Comparison of ENCODE assay signal across 8 mouse cellular contexts in the genomic region with DNA sequence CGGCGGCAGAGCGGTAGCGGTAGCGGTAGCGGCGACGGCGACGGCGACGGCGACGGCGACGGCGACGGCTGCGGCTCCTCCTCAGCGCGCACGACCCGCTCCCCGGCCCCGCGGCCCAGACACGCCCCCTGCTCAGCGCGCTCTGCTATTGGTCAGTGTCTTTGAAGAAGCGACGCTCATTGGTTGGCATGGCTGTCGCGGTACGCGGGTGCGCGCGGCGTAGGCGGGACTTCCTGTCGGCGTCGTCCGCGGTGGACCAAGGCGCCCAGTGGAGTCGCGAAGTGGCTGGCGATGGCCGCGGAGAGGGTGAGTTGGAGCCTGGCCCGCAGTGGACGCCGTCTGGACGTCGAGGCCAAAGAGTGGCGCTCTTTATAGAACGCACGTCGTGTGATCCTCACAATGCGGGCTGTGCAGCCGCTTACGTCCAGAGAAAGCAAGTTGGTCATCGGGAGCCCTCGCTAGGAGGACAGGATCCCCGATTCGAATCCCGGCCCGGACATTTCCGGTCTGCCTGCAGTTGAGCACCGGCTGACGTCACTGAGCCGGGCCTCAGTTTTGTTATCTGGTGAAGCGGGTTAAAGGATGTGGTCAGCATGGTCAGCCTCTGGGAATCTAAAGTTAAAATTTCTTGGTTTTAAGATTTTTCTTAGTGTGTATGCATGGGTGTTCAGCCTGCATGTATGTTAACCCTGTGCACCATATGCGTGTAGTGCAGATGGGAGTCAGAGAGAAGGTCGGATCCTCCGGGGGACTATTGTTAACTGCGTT. TPM values are rescaled to one million over a fixed set of nuclear protein-coding genes. Genes with fewer than 3 reads are reported as not detected.
DNase-seq lines count a peak whose midpoint lies in the region; ATAC-seq and TF ChIP-seq lines count a peak whose summit lies in the region.

Gene Ccl25, plus strand, starts transcription at position 228 of the 768 bp plus-strand sequence.
Gene Elavl1, minus strand, starts transcription at position 431 of the 768 bp plus-strand sequence.

- under 1% methylated on average over 74 of the region's 78 CpGs for WGBS in forebrain, embryonic 10.5 days
- WGBS in heart, embryonic 15.5 days, result under 1% methylated on average over 78 of the region's 78 CpGs
- WGBS in liver, embryonic 14.5 days (ENCODE audit: insufficient replicate concordance), result under 1% methylated on average over 77 of the region's 78 CpGs
- under 1% methylated on average over 57 of the region's 78 CpGs for WGBS in neural tube, embryonic 11.5 days
- under 1% methylated on average over 64 of the region's 78 CpGs for WGBS in stomach, postnatal 0 days

- peaks cover 69% of the 10 kb centered on the region for H3K36me3 ChIP-seq in forebrain, embryonic 10.5 days (replicated peaks)
- H3K36me3 ChIP-seq in heart, embryonic 15.5 days, result peaks cover 29% of the 10 kb centered on the region
- H3K36me3 ChIP-seq in liver, embryonic 14.5 days (replicated peaks; ENCODE audit: control insufficient read depth, insufficient read depth, low read depth), result peaks cover 38% of the 10 kb centered on the region
- H3K36me3 ChIP-seq in neural tube, embryonic 11.5 days (ENCODE audit: control insufficient read depth, insufficient read depth, low read length), result peaks cover 10% of the 10 kb centered on the region
- peaks cover 15% of the 10 kb centered on the region for H3K36me3 ChIP-seq in stomach, postnatal 0 days (ENCODE audit: control insufficient read depth, insufficient read depth, low read length)

- H3K9ac ChIP-seq in heart, embryonic 15.5 days, result peak within 1 kb of the TSS; percentile 98
- H3K9ac ChIP-seq in liver, embryonic 14.5 days (replicated peaks), result peak within 1 kb of the TSS; percentile 99
- peak within 1 kb of the TSS; percentile 94 for H3K9ac ChIP-seq in neural tube, embryonic 11.5 days (ENCODE audit: low read length)
- H3K9ac ChIP-seq in stomach, postnatal 0 days (ENCODE audit: low read length), result peak within 1 kb of the TSS; percentile 98

- DNase-seq in CD8-positive naive resting alpha-beta T cell, adult 2 months (ENCODE audit: low read depth in 2 of 2, low spot score in 2 of 2), result peak; percentile 94 to 95
- peak; percentile 93 for DNase-seq in c-Kit-positive CD71-negative TER-119-negative erythroid progenitor cells, embryonic 14.5 days (ENCODE audit: low read depth)
- DNase-seq in forebrain, embryonic 10.5 days (ENCODE audit: extremely low spot score, low spot score), result peak; percentile 98
- peak; percentile 98 for DNase-seq in kidney, postnatal 25 days
- peak; percentile 92 for DNase-seq in liver, embryonic 14.5 days (ENCODE audit: low read depth in 3 of 3, low spot score in 3 of 3)
- DNase-seq in neural tube, embryonic 11.5 days (ENCODE audit: low spot score), result peak; percentile 97
- DNase-seq in stomach, postnatal 0 days (ENCODE audit: low spot score), result peak; percentile 98

- TF ChIP-seq CTCF in liver, embryonic 14.5 days (IDR thresholded peaks at IDR 0.05; ENCODE audit: low read depth), result no peak; the same call in 1 of the 2 replicates
- no peak; the same call in 1 of the 2 replicates for TF ChIP-seq CTCF in stomach, postnatal 0 days (IDR thresholded peaks at IDR 0.05; ENCODE audit: low read depth)

- no peak; the same call in 1 of the 2 replicates for TF ChIP-seq EP300 in liver, embryonic 14.5 days (IDR thresholded peaks at IDR 0.05; ENCODE audit: low read depth)
- peak; percentile 44 for TF ChIP-seq EP300 in stomach, postnatal 0 days (optimal IDR thresholded peaks at IDR 0.05)

- no peaks in the 10 kb centered on the region for H3K9me3 ChIP-seq in forebrain, embryonic 10.5 days
- H3K9me3 ChIP-seq in heart, embryonic 15.5 days (replicated peaks), result no peaks in the 10 kb centered on the region
- no peaks in the 10 kb centered on the region for H3K9me3 ChIP-seq in liver, embryonic 14.5 days (ENCODE audit: control insufficient read depth, low read length)
- H3K9me3 ChIP-seq in neural tube, embryonic 11.5 days (ENCODE audit: control insufficient read depth, low read length), result no peaks in the 10 kb centered on the region
- no peaks in the 10 kb centered on the region for H3K9me3 ChIP-seq in stomach, postnatal 0 days (ENCODE audit: control insufficient read depth, low read length)

- peak within 1 kb of the TSS; percentile 99 for H3K27ac ChIP-seq in forebrain, embryonic 10.5 days
- H3K27ac ChIP-seq in heart, embryonic 15.5 days, result peak within 1 kb of the TSS; percentile 89
- H3K27ac ChIP-seq in liver, embryonic 14.5 days, result peak within 1 kb of the TSS; percentile 84
- peak within 1 kb of the TSS; percentile 65 for H3K27ac ChIP-seq in neural tube, embryonic 11.5 days (ENCODE audit: low read depth, low read length)
- H3K27ac ChIP-seq in stomach, postnatal 0 days (replicated peaks), result peak within 1 kb of the TSS; percentile 92

- H3K27me3 ChIP-seq in forebrain, embryonic 10.5 days (ENCODE audit: poor library complexity, severe bottlenecking), result no peaks in the 10 kb centered on the region
- H3K27me3 ChIP-seq in heart, embryonic 15.5 days, result no peaks in the 10 kb centered on the region
- no peaks in the 10 kb centered on the region for H3K27me3 ChIP-seq in liver, embryonic 14.5 days (ENCODE audit: control insufficient read depth, insufficient read depth, low read length)
- H3K27me3 ChIP-seq in neural tube, embryonic 11.5 days (ENCODE audit: control insufficient read depth, insufficient read depth, low read length), result no peaks in the 10 kb centered on the region
- H3K27me3 ChIP-seq in stomach, postnatal 0 days (ENCODE audit: control insufficient read depth, insufficient read depth, low read length), result no peaks in the 10 kb centered on the region

- H3K4me3 ChIP-seq in forebrain, embryonic 10.5 days, result peak within 1 kb of the TSS; percentile 97
- H3K4me3 ChIP-seq in heart, embryonic 15.5 days, result peak within 1 kb of the TSS; percentile 96
- H3K4me3 ChIP-seq in liver, embryonic 14.5 days (ENCODE audit: insufficient read depth in 1 of 2, low read depth in 2 of 2, low read length in 2 of 2), result peak within 1 kb of the TSS; percentile 90 to 100
- peak within 1 kb of the TSS; percentile 84 for H3K4me3 ChIP-seq in neural tube, embryonic 11.5 days (ENCODE audit: low read depth, low read length)
- H3K4me3 ChIP-seq in stomach, postnatal 0 days (ENCODE audit: low read depth, low read length), result peak within 1 kb of the TSS; percentile 99

- H3K4me1 ChIP-seq in forebrain, embryonic 10.5 days, result peaks cover 37% of the 10 kb centered on the region
- H3K4me1 ChIP-seq in heart, embryonic 15.5 days (replicated peaks), result peaks cover 47% of the 10 kb centered on the region
- H3K4me1 ChIP-seq in liver, embryonic 14.5 days (replicated peaks; ENCODE audit: control insufficient read depth in 2 of 2, insufficient read depth in 2 of 2, low read length in 1 of 2), result peaks cover 19 to 23% of the 10 kb centered on the region in 2 experiments
- 0 out of 2 replicates have a peak, but pooled peaks cover 12% of the 10 kb centered on the region for H3K4me1 ChIP-seq in neural tube, embryonic 11.5 days (ENCODE audit: control insufficient read depth, insufficient read depth, low read length)
- peaks cover 4% of the 10 kb centered on the region; the same call in 1 of the 2 replicates for H3K4me1 ChIP-seq in stomach, postnatal 0 days (replicated peaks; ENCODE audit: control insufficient read depth, insufficient read depth)

- ATAC-seq in heart, embryonic 15.5 days (replicated peaks; ENCODE audit: insufficient number of reproducible peaks, insufficient read depth, low FRiP score, low read depth), result peak; percentile 98
- peak; percentile 95 for ATAC-seq in liver, embryonic 14.5 days (ENCODE audit: insufficient read depth)
- ATAC-seq in neural tube, embryonic 11.5 days (ENCODE audit: insufficient read depth, low FRiP score, low TSS enrichment), result peak; percentile 98
- ATAC-seq in stomach, postnatal 0 days (ENCODE audit: low FRiP score, low TSS enrichment), result peak; percentile 99

- peak within 1 kb of the TSS; percentile 78 for H3K4me2 ChIP-seq in heart, embryonic 15.5 days
- peak within 1 kb of the TSS; percentile 97 for H3K4me2 ChIP-seq in liver, embryonic 14.5 days (ENCODE audit: low read depth)
- H3K4me2 ChIP-seq in neural tube, embryonic 11.5 days (ENCODE audit: low read depth), result peak within 1 kb of the TSS; percentile 72
- peak within 1 kb of the TSS; percentile 53 for H3K4me2 ChIP-seq in stomach, postnatal 0 days (replicated peaks; ENCODE audit: low read depth)

RNA-seq across cellular contexts. Expression of gene Ccl25, which starts in this region (rescaled TPM):
- 23.6 and 26.4 TPM in 2 replicates for polyA plus RNA-seq in forebrain, embryonic 10.5 days (2016; fragmentation: Nextera tagmentation; extraction: Ambion mirVana)
- 15.7 and 63.4 TPM in 2 replicates for polyA plus RNA-seq in heart, embryonic 15.5 days (2015; fragmentation: Nextera tagmentation; extraction: Ambion mirVana)
- 4.2 TPM in 2 replicates for polyA plus RNA-seq in liver, embryonic 14.5 days (2012; rRNA removed)
- polyA plus RNA-seq in liver, embryonic 14.5 days (2014; fragmentation: Nextera tagmentation; extraction: Ambion mirVana), result 4.0 and 5.2 TPM in 2 replicates
- polyA plus RNA-seq in neural tube, embryonic 11.5 days (2014; fragmentation: Nextera tagmentation; extraction: Ambion mirVana), result 15.8 and 17.9 TPM in 2 replicates
- 4.4 and 5.3 TPM in 2 replicates for polyA plus RNA-seq in stomach, postnatal 0 days (2015; fragmentation: Nextera tagmentation; extraction: Ambion mirVana)

RNA-seq across cellular contexts. Expression of gene Elavl1, which starts in this region (rescaled TPM):
- 354 and 371 TPM in 2 replicates for polyA plus RNA-seq in forebrain, embryonic 10.5 days (2016; fragmentation: Nextera tagmentation; extraction: Ambion mirVana)
- 160 and 165 TPM in 2 replicates for polyA plus RNA-seq in heart, embryonic 15.5 days (2015; fragmentation: Nextera tagmentation; extraction: Ambion mirVana)
- polyA plus RNA-seq in liver, embryonic 14.5 days (2012; rRNA removed), result 23.9 and 32.5 TPM in 2 replicates
- polyA plus RNA-seq in liver, embryonic 14.5 days (2014; fragmentation: Nextera tagmentation; extraction: Ambion mirVana), result 94.5 and 118 TPM in 2 replicates
- polyA plus RNA-seq in neural tube, embryonic 11.5 days (2014; fragmentation: Nextera tagmentation; extraction: Ambion mirVana), result 310 and 311 TPM in 2 replicates
- 80.2 and 88.6 TPM in 2 replicates for polyA plus RNA-seq in stomach, postnatal 0 days (2015; fragmentation: Nextera tagmentation; extraction: Ambion mirVana)

Comparison
In these comparisons a context has a peak if more than half of its experiments do, and no peak if none do; other contexts are left out.
1. Peak in every context shown above with its lines: DNase-seq, ATAC-seq, H3K4me3 ChIP-seq and H3K27ac ChIP-seq.